Mouse (Mus musculus): ENCODE measurements at regions not wholly inside any gene's neighbourhood (a gene's known extent, or its start where the extent isn't known, plus 50 kb on each side); places are given as distances from the start of the nearest gene placed in this dataset.

DNA sequence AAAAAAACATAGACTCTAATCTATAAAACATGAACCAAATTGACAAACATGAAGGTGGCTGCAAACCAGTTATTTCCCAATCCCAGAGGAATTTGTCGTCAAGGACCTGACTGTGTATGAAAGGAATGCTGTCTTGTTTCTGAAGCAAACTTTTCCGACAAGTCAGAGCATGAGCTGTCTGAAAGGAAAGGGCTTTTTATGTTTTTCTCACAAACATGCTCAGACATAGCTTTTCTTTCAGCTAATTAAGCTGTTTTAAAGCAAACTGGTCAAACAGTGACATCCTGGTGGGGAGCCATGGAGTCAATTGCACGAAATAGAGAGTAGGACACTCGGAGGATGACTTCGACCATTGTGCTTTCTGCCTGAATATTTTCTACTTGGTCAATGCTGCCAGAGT is 108.2 kb downstream of the Olig3 start:
- Histone ChIP-seq H3K36me3 (ENCODE audit: control insufficient read depth, insufficient read depth, low read length) (no peaks in the 10 kb centered on the region), H3K27me3 (ENCODE audit: control insufficient read depth, insufficient read depth, low read length) (no peaks in the 10 kb centered on the region), H3K4me1 (ENCODE audit: control insufficient read depth, insufficient read depth, insufficient read length, low read length) (no peaks in the 10 kb centered on the region), H3K4me3 (ENCODE audit: low read depth, low read length) (no peak overlapping the region), H3K27ac (ENCODE audit: insufficient read depth, low read depth, low read length) (no peak overlapping the region)
- TF ChIP-seq CTCF (IDR thresholded peaks at IDR 0.05; ENCODE audit: extremely low read depth, insufficient read length, insufficient replicate concordance, low read depth, low read length) (no peak), POLR2A (IDR thresholded peaks at IDR 0.05; ENCODE audit: low read depth, low read length) (no peak)
- WGBS: 69% methylated on average over 5 of the region's 5 CpGs

DNA sequence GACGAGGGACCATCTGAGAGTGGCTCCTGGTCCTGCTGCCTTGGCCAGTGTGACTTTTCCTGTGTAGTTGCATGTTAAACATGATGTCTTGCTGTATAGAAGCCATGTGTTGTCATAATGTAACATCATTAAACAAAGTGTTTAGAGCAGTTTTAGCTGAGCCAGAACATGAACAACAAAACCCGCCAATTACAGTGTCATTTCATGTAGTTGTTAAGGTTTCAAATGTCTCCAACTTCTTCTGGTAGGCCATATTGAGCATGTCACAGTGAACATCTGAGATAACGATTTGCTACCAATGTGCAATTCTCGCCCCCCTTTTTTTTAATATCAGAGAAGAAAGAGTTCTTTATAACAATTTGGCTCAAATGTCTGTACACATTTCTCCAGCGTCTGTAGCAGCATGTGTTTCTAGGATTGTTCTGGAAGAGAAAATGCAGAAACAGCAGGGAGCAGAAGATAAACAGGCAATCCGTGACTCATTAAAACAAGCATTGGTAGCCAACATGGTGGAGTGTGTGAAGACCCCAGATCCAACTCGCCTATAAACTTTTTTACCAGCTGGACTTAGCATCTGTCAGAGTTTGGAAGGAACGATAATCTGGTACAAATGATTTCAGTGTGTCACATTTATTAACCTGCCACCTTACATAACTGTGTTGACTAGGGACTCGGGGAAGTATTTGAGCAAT is 115.2 kb downstream of the Olig3 start:
- no peaks in the 10 kb centered on the region for H3K27me3 ChIP-seq (ENCODE audit: control insufficient read depth, insufficient read depth, low read length)
- H3K4me3 ChIP-seq (ENCODE audit: low read depth, low read length): no peak overlapping the region
- no peaks in the 10 kb centered on the region for H3K4me1 ChIP-seq (ENCODE audit: control insufficient read depth, insufficient read depth, insufficient read length, low read length)
- no peak for TF ChIP-seq POLR2A (IDR thresholded peaks at IDR 0.05; ENCODE audit: low read depth, low read length)
- TF ChIP-seq CTCF (IDR thresholded peaks at IDR 0.05; ENCODE audit: extremely low read depth, insufficient read length, insufficient replicate concordance, low read depth, low read length): no peak
- no peaks in the 10 kb centered on the region for H3K36me3 ChIP-seq (ENCODE audit: control insufficient read depth, insufficient read depth, low read length)
- H3K27ac ChIP-seq (ENCODE audit: insufficient read depth, low read depth, low read length): no peak overlapping the region
- WGBS: 75% methylated on average over 9 of the region's 9 CpGs

DNA sequence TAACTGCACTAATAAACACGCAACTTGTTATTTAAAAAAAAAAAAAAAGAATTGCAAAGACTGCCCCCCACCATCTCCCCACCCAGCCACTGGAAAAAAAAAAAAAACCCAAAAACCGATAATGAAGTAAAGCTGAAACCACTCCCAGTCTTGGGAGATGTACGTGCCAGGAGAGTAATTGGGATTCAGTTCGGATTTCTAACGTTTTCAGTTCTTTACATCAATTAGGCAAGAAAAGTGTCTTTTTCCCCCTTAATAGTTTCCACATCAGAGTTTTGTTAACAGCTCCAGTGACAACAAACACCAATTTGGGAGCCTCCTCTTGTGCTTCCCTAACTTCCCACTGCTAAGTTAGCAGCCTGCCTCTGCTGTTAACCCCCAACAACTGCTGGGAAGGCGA is 115.7 kb downstream of the Olig3 start:
- Histone ChIP-seq H3K4me1 (ENCODE audit: control insufficient read depth, insufficient read depth, insufficient read length, low read length) (no peaks in the 10 kb centered on the region), H3K27ac (ENCODE audit: insufficient read depth, low read depth, low read length) (no peak overlapping the region), H3K4me3 (ENCODE audit: low read depth, low read length) (no peak overlapping the region), H3K36me3 (ENCODE audit: control insufficient read depth, insufficient read depth, low read length) (no peaks in the 10 kb centered on the region), H3K27me3 (ENCODE audit: control insufficient read depth, insufficient read depth, low read length) (no peaks in the 10 kb centered on the region)
- TF ChIP-seq CTCF (IDR thresholded peaks at IDR 0.05; ENCODE audit: extremely low read depth, insufficient read length, insufficient replicate concordance, low read depth, low read length): no peak
- TF ChIP-seq POLR2A (IDR thresholded peaks at IDR 0.05; ENCODE audit: low read depth, low read length): no peak
- WGBS: 61% methylated on average over 6 of the region's 6 CpGs

DNA sequence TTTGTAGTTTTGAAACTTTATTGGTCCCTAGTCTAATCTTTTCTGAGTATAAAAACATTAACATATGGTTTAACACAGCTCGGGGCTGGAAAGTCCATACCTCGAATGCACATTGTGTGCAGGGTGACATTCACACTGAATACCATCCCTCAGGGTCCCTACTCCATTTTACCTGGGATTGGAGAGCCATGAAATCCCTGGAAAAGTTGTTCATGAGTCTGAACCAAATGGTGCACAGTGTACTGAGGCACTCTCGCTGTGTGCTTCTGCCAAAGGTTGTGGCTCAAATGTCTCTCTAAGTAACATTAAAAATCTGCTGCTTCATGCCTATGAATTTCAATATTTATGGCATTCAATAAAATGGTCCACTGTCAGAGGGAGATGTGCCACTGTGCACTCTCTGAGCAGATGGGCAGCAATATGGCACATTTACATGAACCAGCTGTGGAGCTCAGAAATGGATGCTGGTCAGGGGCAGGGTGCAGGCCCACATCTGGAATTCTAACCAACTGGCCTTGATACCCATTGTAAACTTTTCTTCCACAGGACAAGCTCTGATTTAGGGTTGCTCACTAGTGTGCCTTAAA is 116.7 kb downstream of the Olig3 start:
- H3K27me3 ChIP-seq (ENCODE audit: control insufficient read depth, insufficient read depth, low read length): no peaks in the 10 kb centered on the region
- H3K4me1 ChIP-seq (ENCODE audit: control insufficient read depth, insufficient read depth, insufficient read length, low read length): no peaks in the 10 kb centered on the region
- no peak overlapping the region for H3K27ac ChIP-seq (ENCODE audit: insufficient read depth, low read depth, low read length)
- 62% methylated on average over 3 of the region's 3 CpGs for WGBS
- TF ChIP-seq POLR2A (IDR thresholded peaks at IDR 0.05; ENCODE audit: low read depth, low read length) (no peak), CTCF (IDR thresholded peaks at IDR 0.05; ENCODE audit: extremely low read depth, insufficient read length, insufficient replicate concordance, low read depth, low read length) (no peak)
- H3K4me3 ChIP-seq (ENCODE audit: low read depth, low read length): no peak overlapping the region
- H3K36me3 ChIP-seq (ENCODE audit: control insufficient read depth, insufficient read depth, low read length): no peaks in the 10 kb centered on the region

DNA sequence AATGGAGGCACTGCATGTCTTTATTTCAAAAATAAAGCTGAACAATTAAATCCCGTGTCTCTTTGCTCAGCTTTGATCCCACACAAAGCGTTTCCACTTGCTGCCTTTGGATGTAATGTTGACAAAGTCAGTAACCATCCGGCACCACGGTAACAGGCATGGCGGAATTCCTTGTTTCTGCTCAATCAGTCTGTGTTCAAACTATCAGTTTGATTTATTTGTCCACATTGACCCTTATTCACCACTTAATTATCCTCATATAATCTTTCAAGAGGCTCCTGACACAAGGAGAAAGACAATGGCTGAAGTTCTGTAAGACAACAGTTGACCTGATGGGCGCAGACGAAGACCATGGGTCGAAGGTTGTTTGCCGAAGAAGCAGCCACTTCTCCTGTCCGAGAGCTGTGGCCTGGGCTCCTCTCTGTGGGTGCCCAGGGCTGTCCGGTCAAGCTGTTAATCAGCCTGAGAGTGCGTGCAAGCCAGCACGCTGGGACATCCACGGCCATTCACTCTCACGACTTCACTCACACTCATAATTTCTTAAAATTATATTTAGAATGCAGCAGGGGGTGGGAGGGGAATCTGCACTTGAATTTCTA is 106.1 kb upstream of the Ifngr1 start:
- Histone ChIP-seq H3K4me1 (ENCODE audit: control insufficient read depth, insufficient read depth, insufficient read length, low read length) (no peaks in the 10 kb centered on the region), H3K27me3 (ENCODE audit: control insufficient read depth, insufficient read depth, low read length) (no peaks in the 10 kb centered on the region), H3K27ac (ENCODE audit: insufficient read depth, low read depth, low read length) (no peak overlapping the region), H3K36me3 (ENCODE audit: control insufficient read depth, insufficient read depth, low read length) (no peaks in the 10 kb centered on the region), H3K4me3 (ENCODE audit: low read depth, low read length) (no peak overlapping the region)
- 75% methylated on average over 15 of the region's 15 CpGs for WGBS
- no peak for TF ChIP-seq CTCF (IDR thresholded peaks at IDR 0.05; ENCODE audit: extremely low read depth, insufficient read length, insufficient replicate concordance, low read depth, low read length)

DNA sequence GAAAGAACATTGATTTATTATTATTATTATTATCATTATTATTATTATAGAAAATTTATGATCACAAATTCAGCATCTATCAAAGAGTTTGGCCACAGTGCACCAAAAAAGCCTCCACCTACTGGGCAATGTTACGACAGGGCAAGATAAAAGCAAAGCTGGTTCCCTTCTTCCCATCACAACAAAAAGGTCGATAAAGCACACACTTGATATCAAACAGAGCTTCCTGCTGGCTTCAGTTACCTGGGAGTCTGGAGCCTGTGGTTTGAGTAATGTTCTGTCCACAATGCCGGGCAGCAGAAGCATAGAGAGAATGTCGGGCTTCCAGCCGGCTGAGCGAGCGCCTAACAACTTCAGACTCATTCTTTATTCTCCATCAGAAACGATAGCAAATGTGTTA is 101.2 kb upstream of the Ifngr1 start:
- Histone ChIP-seq H3K4me1 (ENCODE audit: control insufficient read depth, insufficient read depth, insufficient read length, low read length) (peaks cover 6% of the 10 kb centered on the region; the same call in 1 of the 2 replicates), H3K27me3 (ENCODE audit: control insufficient read depth, insufficient read depth, low read length) (no peaks in the 10 kb centered on the region), H3K4me3 (ENCODE audit: low read depth, low read length) (no peak overlapping the region), H3K27ac (ENCODE audit: insufficient read depth, low read depth, low read length) (no peak overlapping the region), H3K36me3 (ENCODE audit: control insufficient read depth, insufficient read depth, low read length) (no peaks in the 10 kb centered on the region)
- 54% methylated on average over 8 of the region's 8 CpGs for WGBS
- no peak for TF ChIP-seq CTCF (IDR thresholded peaks at IDR 0.05; ENCODE audit: extremely low read depth, insufficient read length, insufficient replicate concordance, low read depth, low read length)
- no peak for TF ChIP-seq POLR2A (IDR thresholded peaks at IDR 0.05; ENCODE audit: low read depth, low read length)

Measured in small intestine, adult 2 months (tissue).